Mouse (Mus musculus) C2C12 (cell line): ENCODE data around the gene Wwp2.

Experiments used
- CTCF ChIP-seq: IDR thresholded peaks from one replicate; pipeline ENCODE4 v1.5.1; 2011; ENCODE audit not compliant: control insufficient read depth, insufficient read depth, insufficient read length
- FOSL1 ChIP-seq: IDR thresholded peaks from one replicate; pipeline ENCODE4 v1.8.0; 2011; ENCODE audit warnings: mild to moderate bottlenecking, low read length; ENCODE audit not compliant: poor library complexity, insufficient read depth, severe bottlenecking
- MAX ChIP-seq: IDR thresholded peaks from one replicate; pipeline ENCODE4 v1.6.1; 2011; ENCODE audit warnings: mild to moderate bottlenecking, control low read depth
- MYOD1 ChIP-seq: IDR thresholded peaks from one replicate; pipeline ENCODE4 v1.6.1; 2011; ENCODE audit warnings: low read depth; ENCODE audit not compliant: control insufficient read depth, insufficient read length

DNA sequence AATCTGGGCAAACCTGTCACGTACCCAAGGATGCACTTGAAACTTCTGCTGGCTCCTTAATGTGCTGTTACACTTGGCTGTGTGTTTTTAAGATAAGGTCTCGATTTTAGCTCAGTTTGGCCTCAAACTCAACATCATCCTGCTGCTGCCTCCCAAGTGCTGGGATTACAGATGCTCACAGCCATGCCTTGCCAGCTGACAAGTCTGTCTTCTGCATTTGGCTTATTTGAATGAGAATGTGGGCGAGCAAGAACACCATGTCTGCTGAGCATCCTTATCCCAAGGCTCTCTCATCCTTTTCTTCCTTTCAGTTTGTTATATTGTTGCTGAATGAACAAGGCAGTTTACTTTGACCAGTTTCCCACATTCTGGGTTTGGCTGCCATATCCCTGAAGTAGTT lies 39.4 kb downstream of the Wwp2 start:
- TF ChIP-seq CTCF = no peak
- TF ChIP-seq MYOD1 = no peak
- TF ChIP-seq FOSL1 = no peak
- no peak for TF ChIP-seq MAX
